Mouse (Mus musculus): Measurements from ENCODE around the gene Fgf10. TPM values are rescaled to one million over a fixed set of nuclear protein-coding genes. Genes with fewer than 3 reads are reported as not detected.

Gene Fgf10
- 1 to 10 TPM; 3.4 to 4.1 TPM for total RNA-seq (2021)
- long read RNA-seq, experiment 1, full-length matches to known transcripts, result 6 of 7 reads
- long read RNA-seq, experiment 1, partial matches to known transcripts, result 0 of 7 reads
- long read RNA-seq, experiment 1, other reads (novel, unspliced or antisense), result 1 of 7 reads
- long read RNA-seq, experiment 2, full-length matches to known transcripts, result 2 of 2 reads
- long read RNA-seq, experiment 2, partial matches to known transcripts, result 0 of 2 reads
- long read RNA-seq, experiment 2, other reads (novel, unspliced or antisense), result 0 of 2 reads

GRCm38 (mm10) chr13:118669491-118669890, at the start of gene Fgf10:
TSS of gene Fgf10 (plus strand) at chr13:118669791.
- DNase-seq (ENCODE audit: low spot score in 2 of 2), result no peak

GRCm38 (mm10) chr13:118629661-118630428, 39.7 kb upstream of the Fgf10 start:
- DNase-seq (ENCODE audit: low spot score in 2 of 2), result no peak

GRCm38 (mm10) chr13:118631500-118631899, 38.1 kb upstream of the Fgf10 start:
- DNase-seq (ENCODE audit: low spot score in 2 of 2), result no peak

GRCm38 (mm10) chr13:118636047-118636446, 33.5 kb upstream of the Fgf10 start:
- DNase-seq (ENCODE audit: low spot score in 2 of 2), result no peak

GRCm38 (mm10) chr13:118642585-118642984, 27.0 kb upstream of the Fgf10 start:
- no peak for DNase-seq (ENCODE audit: low spot score in 2 of 2)

GRCm38 (mm10) chr13:118643138-118643537, 26.5 kb upstream of the Fgf10 start:
- DNase-seq (ENCODE audit: low spot score in 2 of 2), result no peak

- no peak for DNase-seq (ENCODE audit: low spot score in 2 of 2)
Measured at GRCm38 (mm10) chr13:118656991-118657390, 12.6 kb upstream of the Fgf10 start.

- DNase-seq (ENCODE audit: low spot score in 2 of 2), result no peak
Measured at GRCm38 (mm10) chr13:118658031-118658430, 11.6 kb upstream of the Fgf10 start.

- DNase-seq (ENCODE audit: low spot score in 2 of 2), result no peak
Measured at GRCm38 (mm10) chr13:118658608-118659326, 10.8 kb upstream of the Fgf10 start.

GRCm38 (mm10) chr13:118661664-118662063, 7.9 kb upstream of the Fgf10 start:
- no peak for DNase-seq (ENCODE audit: low spot score in 2 of 2)

- no peak for DNase-seq (ENCODE audit: low spot score in 2 of 2)
Measured at GRCm38 (mm10) chr13:118664901-118665300, 4.7 kb upstream of the Fgf10 start.

GRCm38 (mm10) chr13:118679228-118679627, 9.6 kb downstream of the Fgf10 start:
- no peak for DNase-seq (ENCODE audit: low spot score in 2 of 2)

GRCm38 (mm10) chr13:118693049-118693448, 23.5 kb downstream of the Fgf10 start:
- no peak for DNase-seq (ENCODE audit: low spot score in 2 of 2)

GRCm38 (mm10) chr13:118695103-118695502, 25.5 kb downstream of the Fgf10 start:
- DNase-seq (ENCODE audit: low spot score in 2 of 2), result no peak

GRCm38 (mm10) chr13:118703727-118704126, 34.1 kb downstream of the Fgf10 start:
- no peak for DNase-seq (ENCODE audit: low spot score in 2 of 2)

GRCm38 (mm10) chr13:118705716-118706115, 36.1 kb downstream of the Fgf10 start:
- DNase-seq (ENCODE audit: low spot score in 2 of 2), result no peak

- DNase-seq (ENCODE audit: low spot score in 2 of 2), result no peak
Measured at GRCm38 (mm10) chr13:118709912-118710311, 40.3 kb downstream of the Fgf10 start.

- DNase-seq (ENCODE audit: low spot score in 2 of 2), result no peak
Measured at GRCm38 (mm10) chr13:118713626-118714150, 44.1 kb downstream of the Fgf10 start.

- DNase-seq (ENCODE audit: low spot score in 2 of 2), result peak in 1 of 2 experiments; percentile 24
Measured at GRCm38 (mm10) chr13:118714284-118715065, 44.9 kb downstream of the Fgf10 start.

GRCm38 (mm10) chr13:118715066-118716018, 45.8 kb downstream of the Fgf10 start:
- DNase-seq (ENCODE audit: low spot score in 2 of 2), result peak; percentile 8 to 21

All from left cerebral cortex, adult 18-20 months (tissue).